Comparison of ENCODE assay signal across 21 mouse cellular contexts in genomic region chr6:126580571-126580970, GRCm38 (mm10). TPM values are rescaled to one million over a fixed set of nuclear protein-coding genes. Genes with fewer than 3 reads are reported as not detected.
"Had no signal": no experiment of that assay in that cellular context is flagged by ENCODE, and none has a peak within 500 bp of the region (broad histone marks: within the 10 kb centered on the region; RNA-seq: fewer than 3 reads in every experiment).

No protein-coding gene starts in this region.

- H3K4me1 ChIP-seq: lung, embryonic 15.5 days; midbrain, embryonic 10.5 days; midbrain, embryonic 12.5 days had no signal

- DNase-seq: lung, adult 2 months; lung, postnatal 4 days; midbrain, embryonic 14.5 days; retina, postnatal 1 day; right cerebral cortex, adult 18-20 months; right cerebral cortex, postnatal 25 days; right cerebral cortex, postnatal 4 days; spleen, adult 18-20 months; thymus, adult 18-20 months; thymus, postnatal 14 days; thymus, postnatal 36 days had no signal

- H3K27ac ChIP-seq: lung, embryonic 15.5 days; midbrain, embryonic 10.5 days; midbrain, embryonic 12.5 days; neural tube, embryonic 13.5 days; neural tube, embryonic 15.5 days had no signal

- H3K27me3 ChIP-seq: lung, embryonic 15.5 days; midbrain, embryonic 12.5 days; neural tube, embryonic 13.5 days; neural tube, embryonic 15.5 days had no signal

- H3K4me3 ChIP-seq: lung, embryonic 15.5 days; midbrain, embryonic 10.5 days; midbrain, embryonic 12.5 days; myocyte; neural tube, embryonic 13.5 days; neural tube, embryonic 15.5 days had no signal

- ATAC-seq: lung, postnatal 0 days; midbrain, embryonic 16.5 days had no signal

RNA-seq across cellular contexts. Expression of gene Kcna5, which starts 45.4 kb away (rescaled TPM):
- total RNA-seq: megakaryocyte, adult 5-6 weeks; megakaryocyte-erythroid progenitor cell, adult 5-6 weeks had no signal
- polyA plus RNA-seq: myocyte had no signal
